Mouse (Mus musculus) forebrain, postnatal 0 days (tissue): ENCODE measurements at regions not wholly inside any gene's neighbourhood (a gene's known extent, or its start where the extent isn't known, plus 50 kb on each side); places are given as distances from the start of the nearest gene placed in this dataset.

Experiments used
- ATAC-seq: fragments of 200-750 bp; cut with Nextera tagmentation; 2 replicates; pipeline ENCODE4 v1.8.0; 2017; ENCODE audit warnings: mild to moderate bottlenecking, moderate library complexity
- DNase-seq: peaks from one replicate; pipeline ENCODE4 v3.0.0-alpha.2; 2015
- H3K27ac ChIP-seq: fragments of 300-500 bp; sonication (generic); 2 replicates; pipeline ENCODE4 v1.5.1; 2014; ENCODE audit warnings: low read depth, mild to moderate bottlenecking, antibody characterized with exemption, low read length, moderate library complexity, mixed read lengths
- H3K27me3 ChIP-seq: fragments of 300-500 bp; sonication (generic); 2 replicates; pipeline ENCODE4 v1.6.1; 2014; ENCODE audit warnings: mild to moderate bottlenecking, low read length, mixed read lengths; ENCODE audit not compliant: insufficient read depth
- H3K36me3 ChIP-seq: fragments of 300-500 bp; sonication (generic); 2 replicates; pipeline ENCODE4 v1.6.1; 2014; ENCODE audit warnings: mild to moderate bottlenecking, moderate library complexity; ENCODE audit not compliant: insufficient read depth
- H3K4me1 ChIP-seq: fragments of 300-500 bp; sonication (generic); 2 replicates; pipeline ENCODE4 v1.6.1; 2014; ENCODE audit warnings: antibody characterized with exemption; ENCODE audit not compliant: insufficient read depth
- H3K4me2 ChIP-seq: fragments of 300-500 bp; sonication (generic); 2 replicates; pipeline ENCODE4 v1.6.1; 2014; ENCODE audit warnings: low read depth, mild to moderate bottlenecking, moderate library complexity
- H3K4me3 ChIP-seq: fragments of 300-500 bp; sonication (generic); 2 replicates; pipeline ENCODE4 v1.5.1; 2014; ENCODE audit warnings: low read depth, low read length, mixed read lengths
- H3K9ac ChIP-seq: fragments of 300-500 bp; sonication (generic); 2 replicates; pipeline ENCODE4 v1.6.1; 2014; ENCODE audit warnings: mild to moderate bottlenecking
- H3K9me3 ChIP-seq: fragments of 300-500 bp; sonication (generic); 2 replicates; pipeline ENCODE4 v1.6.1; 2016; ENCODE audit warnings: low read length
- CTCF ChIP-seq: sonication (generic); IDR thresholded peaks from 2 replicates; pipeline ENCODE4 v1.5.1; 2016; ENCODE audit warnings: antibody characterized with exemption, control low read depth, low read depth
- WGBS: fragments of 180-500 bp; shearing (Covaris S2); extraction: QIAGEN DNeasy Blood & Tissue Kit; methylation state at CpG from one replicate; pipeline ENCODE4 v1.1.7; 2014; 5-methylcytosine and 5-hydroxymethylcytosine counted together

GRCm38 (mm10) chr4:154764238-154764637 lies 73.0 kb upstream of the Ttc34 start:
- Histone ChIP-seq H3K4me1 (no peaks in the 10 kb centered on the region), H3K27ac (no peak overlapping the region)
- no peak for ATAC-seq

GRCm38 (mm10) chr4:154766158-154766557 lies 71.1 kb upstream of the Ttc34 start:
- no peak for ATAC-seq
- TF ChIP-seq CTCF = peak; percentile 45
- no peaks in the 10 kb centered on the region for H3K9me3 ChIP-seq

More at GRCm38 (mm10) chr4:154764238-154764637, 73.0 kb upstream of the Ttc34 start:
- no peaks in the 10 kb centered on the region for H3K27me3 ChIP-seq
- WGBS = 71% methylated on average over 6 of the region's 6 CpGs
- H3K4me3 ChIP-seq = no peak overlapping the region
- H3K9ac ChIP-seq = no peak overlapping the region
- no peaks in the 10 kb centered on the region for H3K9me3 ChIP-seq
- no peak for TF ChIP-seq CTCF
- H3K36me3 ChIP-seq = no peaks in the 10 kb centered on the region
- H3K4me2 ChIP-seq = no peak overlapping the region
- DNase-seq = no peak

GRCm38 (mm10) chr4:154771330-154772076 lies 65.8 kb upstream of the Ttc34 start:
- Histone ChIP-seq H3K4me1 (no peaks in the 10 kb centered on the region), H3K4me2 (no peak overlapping the region), H3K9ac (no peak overlapping the region), H3K27me3 (no peaks in the 10 kb centered on the region), H3K4me3 (no peak overlapping the region), H3K27ac (no peak overlapping the region), H3K36me3 (no peaks in the 10 kb centered on the region), H3K9me3 (no peaks in the 10 kb centered on the region)
- ATAC-seq = no peak
- 20% methylated on average over 25 of the region's 25 CpGs for WGBS
- no peak for TF ChIP-seq CTCF
- DNase-seq = no peak

More at GRCm38 (mm10) chr4:154766158-154766557, 71.1 kb upstream of the Ttc34 start:
- H3K9ac ChIP-seq = no peak overlapping the region
- H3K27ac ChIP-seq = no peak overlapping the region
- no peaks in the 10 kb centered on the region for H3K36me3 ChIP-seq
- H3K27me3 ChIP-seq = no peaks in the 10 kb centered on the region
- no peak overlapping the region for H3K4me2 ChIP-seq
- H3K4me1 ChIP-seq = no peaks in the 10 kb centered on the region
- WGBS = 66% methylated on average over 2 of the region's 2 CpGs
- H3K4me3 ChIP-seq = no peak overlapping the region
- DNase-seq = no peak

- H3K4me2 ChIP-seq = no peak overlapping the region
- H3K4me3 ChIP-seq = no peak overlapping the region
- ATAC-seq (no peak), DNase-seq (no peak)
- no peaks in the 10 kb centered on the region for H3K27me3 ChIP-seq
- 60% methylated on average over 4 of the region's 4 CpGs for WGBS
- no peaks in the 10 kb centered on the region for H3K4me1 ChIP-seq
- no peaks in the 10 kb centered on the region for H3K36me3 ChIP-seq
- no peak overlapping the region for H3K9ac ChIP-seq
- H3K27ac ChIP-seq = no peak overlapping the region
- H3K9me3 ChIP-seq = no peaks in the 10 kb centered on the region
- TF ChIP-seq CTCF = no peak
These were observed 65.2 kb upstream of the Ttc34 start for GRCm38 (mm10) chr4:154772077-154772462.

- 85% methylated on average over 3 of the region's 3 CpGs for WGBS
- H3K36me3 ChIP-seq = no peaks in the 10 kb centered on the region
- no peaks in the 10 kb centered on the region for H3K4me1 ChIP-seq
- ATAC-seq = no peak
- no peak for TF ChIP-seq CTCF
- no peak overlapping the region for H3K4me2 ChIP-seq
- H3K9ac ChIP-seq = no peak overlapping the region
- DNase-seq = no peak
- no peaks in the 10 kb centered on the region for H3K9me3 ChIP-seq
- H3K4me3 ChIP-seq = no peak overlapping the region
- no peak overlapping the region for H3K27ac ChIP-seq
- no peaks in the 10 kb centered on the region for H3K27me3 ChIP-seq
These were observed 63.4 kb upstream of the Ttc34 start for GRCm38 (mm10) chr4:154773830-154774229.

- 48% methylated on average over 2 of the region's 2 CpGs for WGBS
- no peak for TF ChIP-seq CTCF
- H3K27ac ChIP-seq = no peak overlapping the region
- H3K9ac ChIP-seq = no peak overlapping the region
- no peak for DNase-seq
- H3K36me3 ChIP-seq = no peaks in the 10 kb centered on the region
- no peak overlapping the region for H3K4me3 ChIP-seq
- H3K4me2 ChIP-seq = no peak overlapping the region
- H3K4me1 ChIP-seq = no peaks in the 10 kb centered on the region
- H3K9me3 ChIP-seq = no peaks in the 10 kb centered on the region
- no peak for ATAC-seq
- no peaks in the 10 kb centered on the region for H3K27me3 ChIP-seq
These were observed 62.9 kb upstream of the Ttc34 start for GRCm38 (mm10) chr4:154774332-154774731.

GRCm38 (mm10) chr4:154778818-154779217 lies 58.4 kb upstream of the Ttc34 start:
- 100% methylated on average over 1 of the region's 1 CpGs for WGBS
- no peaks in the 10 kb centered on the region for H3K9me3 ChIP-seq
- no peak overlapping the region for H3K9ac ChIP-seq
- H3K4me2 ChIP-seq = no peak overlapping the region
- TF ChIP-seq CTCF = no peak
- no peak overlapping the region for H3K4me3 ChIP-seq
- H3K27ac ChIP-seq = no peak overlapping the region
- no peaks in the 10 kb centered on the region for H3K4me1 ChIP-seq
- DNase-seq = no peak
- H3K27me3 ChIP-seq = no peaks in the 10 kb centered on the region
- no peak for ATAC-seq
- H3K36me3 ChIP-seq = no peaks in the 10 kb centered on the region
